Mouse (Mus musculus) layer of hippocampus, adult 2 months (tissue): ENCODE data around the gene Prrx1. TPM values are rescaled to one million over a fixed set of nuclear protein-coding genes. Genes with fewer than 3 reads are reported as not detected.
A peak's percentile ranks its signal among the peaks of the same experiment; 100 is the strongest.

Source experiments
- DNase-seq, 2 experiments: peaks; one replicate each; pipeline ENCODE4 v3.0.0; 2022; ENCODE audit warnings: low spot score in 2 of 2
- H3K27ac ChIP-seq: fragments of 200-600 bp; 2 replicates; pipeline ENCODE4 v1.8.1; 2022
- H3K4me3 ChIP-seq: fragments of 200-600 bp; 2 replicates; pipeline ENCODE4 v1.8.1; 2022; ENCODE audit warnings: mild to moderate bottlenecking
- CTCF ChIP-seq: fragments of 200-600 bp; conservative IDR thresholded peaks from 2 replicates; pipeline ENCODE4 v1.8.1; 2022; ENCODE audit warnings: antibody characterized with exemption, mild to moderate bottlenecking, moderate library complexity
- long read RNA-seq, 2 experiments: library from polyadenylated mRNA; stranded (forward); transcript quantifications; one replicate each; pipeline ENCODE4 v2.0.0; 2021; ENCODE audit warnings: borderline mapping rate in 2 of 2
- total RNA-seq, 2 experiments: library from RNA; stranded (reverse); gene quantifications; 2 replicates each; pipeline ENCODE4 v1.2.3; 2021

Gene Prrx1
- 1 to 10 TPM; 4.6 to 5.9 TPM for total RNA-seq
- long read RNA-seq, experiment 1, full-length matches to known transcripts = 2 of 2 reads
- long read RNA-seq, experiment 1, partial matches to known transcripts = 0 of 2 reads
- long read RNA-seq, experiment 1, other reads (novel, unspliced or antisense) = 0 of 2 reads
- long read RNA-seq, experiment 2, full-length matches to known transcripts = 1 of 2 reads
- long read RNA-seq, experiment 2, partial matches to known transcripts = 0 of 2 reads
- long read RNA-seq, experiment 2, other reads (novel, unspliced or antisense) = 1 of 2 reads

- DNase-seq = no peak
- Histone ChIP-seq H3K27ac (peak within 1 kb of the TSS; percentile 72), H3K4me3 (peak within 1 kb of the TSS; percentile 58)
- peak; percentile 45 for TF ChIP-seq CTCF
These were observed at the start of gene Prrx1 for GRCm38 (mm10) chr1:163313101-163313773. TSS of gene Prrx1 (minus strand) at chr1:163313710.

- H3K4me3 ChIP-seq = no peak overlapping the region
- DNase-seq = no peak
- no peak overlapping the region; the same call in 1 of the 2 replicates for H3K27ac ChIP-seq
- TF ChIP-seq CTCF = no peak
These were observed 48.7 kb upstream of the Prrx1 start for GRCm38 (mm10) chr1:163362202-163362601.

GRCm38 (mm10) chr1:163361376-163361775 is 47.9 kb upstream of the Prrx1 start:
- no peak for TF ChIP-seq CTCF
- no peak overlapping the region for H3K27ac ChIP-seq
- no peak overlapping the region for H3K4me3 ChIP-seq
- no peak for DNase-seq

- H3K4me3 ChIP-seq = no peak overlapping the region
- no peak overlapping the region for H3K27ac ChIP-seq
- TF ChIP-seq CTCF = no peak
- no peak for DNase-seq
These were observed 47.3 kb upstream of the Prrx1 start for GRCm38 (mm10) chr1:163360796-163361195.

- no peak for TF ChIP-seq CTCF
- Histone ChIP-seq H3K4me3 (no peak overlapping the region), H3K27ac (no peak overlapping the region)
- no peak for DNase-seq
These were observed 46.0 kb upstream of the Prrx1 start for GRCm38 (mm10) chr1:163359521-163359920.

- H3K4me3 ChIP-seq = no peak overlapping the region
- no peak for DNase-seq
- TF ChIP-seq CTCF = no peak
- H3K27ac ChIP-seq = no peak overlapping the region
These were observed 44.7 kb upstream of the Prrx1 start for GRCm38 (mm10) chr1:163358165-163358564.

DNA sequence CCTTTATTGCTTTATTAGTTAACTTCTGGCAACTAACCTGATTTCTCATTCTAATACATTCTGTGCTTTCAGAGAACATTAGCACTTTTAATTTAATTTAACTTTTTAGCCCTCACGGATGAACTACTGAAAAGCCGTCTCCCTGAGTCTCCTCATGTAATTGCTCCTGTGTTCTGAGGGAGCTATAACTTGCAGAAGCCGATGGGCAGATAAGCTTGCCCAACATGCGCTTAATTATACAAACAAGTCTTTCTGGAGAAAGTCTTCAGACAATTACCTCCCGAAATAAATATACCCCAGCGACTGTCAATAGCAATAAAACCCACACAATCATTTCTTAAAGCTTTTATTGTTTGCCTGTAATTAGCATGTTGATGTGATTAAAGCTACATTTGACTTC is 44.2 kb upstream of the Prrx1 start:
- no peak for DNase-seq
- Histone ChIP-seq H3K27ac (no peak overlapping the region), H3K4me3 (no peak overlapping the region)
- TF ChIP-seq CTCF = no peak

DNA sequence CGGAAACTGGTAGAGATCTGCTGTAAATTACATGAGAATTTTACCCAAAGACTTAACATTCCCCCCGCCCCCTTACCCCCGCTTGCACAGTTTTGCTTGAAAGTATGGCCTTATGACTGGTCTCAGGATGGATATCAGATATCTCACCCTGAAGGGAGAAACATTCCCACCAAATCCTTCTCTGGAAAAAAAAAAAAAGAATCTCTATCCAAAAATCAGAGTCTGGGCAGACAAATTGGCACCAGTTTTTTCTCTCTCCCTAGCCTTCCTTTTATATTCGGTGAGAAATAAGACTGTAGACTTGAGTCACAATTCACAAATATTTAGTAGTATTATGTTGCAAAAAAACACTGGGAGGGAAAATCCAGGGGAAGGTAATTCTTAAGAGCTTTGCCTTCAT is 42.7 kb upstream of the Prrx1 start:
- no peak for DNase-seq
- Histone ChIP-seq H3K4me3 (no peak overlapping the region), H3K27ac (no peak overlapping the region)
- TF ChIP-seq CTCF = no peak

DNA sequence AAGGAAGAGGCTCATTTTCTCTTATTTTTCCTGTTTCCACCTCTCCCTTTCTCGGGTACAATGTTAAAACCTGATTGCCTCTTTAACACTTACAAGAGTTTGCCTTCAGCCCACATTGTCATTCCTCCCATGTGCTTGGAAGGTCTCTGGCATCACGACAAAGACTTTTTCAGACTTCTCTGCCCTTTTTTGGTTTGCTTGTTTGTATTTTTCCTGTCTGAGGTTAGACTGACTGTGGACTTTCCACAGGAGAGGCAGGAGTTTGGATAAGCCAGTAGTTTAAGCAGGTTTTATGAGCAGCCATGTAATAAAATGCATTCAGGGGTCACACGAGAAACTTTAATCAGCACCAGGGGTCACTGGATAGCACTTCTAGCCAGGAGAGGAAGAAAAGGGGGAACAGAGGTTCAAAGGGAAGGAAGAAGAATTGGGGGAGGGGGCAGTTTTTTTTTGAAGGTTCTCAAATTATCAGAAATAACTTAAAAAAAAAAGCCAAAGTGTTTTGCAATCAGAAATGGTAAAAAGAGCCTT is 42.2 kb upstream of the Prrx1 start:
- no peak for TF ChIP-seq CTCF
- DNase-seq = no peak
- H3K4me3 ChIP-seq = no peak overlapping the region
- H3K27ac ChIP-seq = no peak overlapping the region

GRCm38 (mm10) chr1:163350988-163351387 is 37.5 kb upstream of the Prrx1 start:
- Histone ChIP-seq H3K27ac (no peak overlapping the region), H3K4me3 (no peak overlapping the region)
- no peak for TF ChIP-seq CTCF
- peak in 1 of 2 experiments; percentile 6 for DNase-seq

DNA sequence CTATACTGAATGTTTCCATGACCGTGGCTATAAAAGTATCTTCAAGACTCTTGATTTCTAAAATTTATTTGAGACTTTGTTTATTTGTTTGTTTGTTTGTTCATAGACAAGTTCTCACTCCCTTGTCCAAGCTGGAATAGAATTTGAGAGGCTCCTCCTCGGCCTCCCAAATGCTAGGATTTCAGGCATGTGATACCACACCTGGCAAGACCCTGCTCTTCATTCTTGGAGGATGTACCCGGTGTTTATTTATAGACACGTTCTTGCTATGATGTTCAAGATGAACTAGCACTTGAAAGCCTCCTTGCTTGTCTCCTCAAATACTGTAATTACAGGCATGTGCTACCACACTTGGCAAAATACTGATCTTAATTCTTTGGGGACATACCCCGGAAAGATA is 32.0 kb upstream of the Prrx1 start:
- no peak for TF ChIP-seq CTCF
- H3K4me3 ChIP-seq = no peak overlapping the region
- DNase-seq = no peak
- H3K27ac ChIP-seq = no peak overlapping the region

DNA sequence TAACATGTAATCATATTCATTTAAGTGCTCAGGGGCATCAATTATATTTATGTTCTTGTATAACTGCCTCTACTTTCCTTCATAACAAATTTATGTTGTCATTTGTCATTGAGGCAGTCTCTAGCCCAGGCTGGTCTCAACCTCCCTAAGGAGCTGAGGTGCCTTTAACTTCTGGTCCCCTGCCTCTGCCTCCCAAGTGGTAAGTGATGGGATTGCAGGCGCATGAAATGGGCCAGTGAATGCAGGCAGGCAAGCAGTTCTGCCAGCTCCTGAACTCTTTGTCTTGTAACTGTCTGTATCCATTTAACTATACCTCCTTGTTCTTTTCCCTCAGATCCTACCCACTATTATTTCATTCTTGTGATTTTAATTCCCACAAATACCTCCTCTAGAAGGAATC is 31.4 kb upstream of the Prrx1 start:
- Histone ChIP-seq H3K27ac (no peak overlapping the region), H3K4me3 (no peak overlapping the region)
- DNase-seq = no peak
- peak; percentile 65 for TF ChIP-seq CTCF

DNA sequence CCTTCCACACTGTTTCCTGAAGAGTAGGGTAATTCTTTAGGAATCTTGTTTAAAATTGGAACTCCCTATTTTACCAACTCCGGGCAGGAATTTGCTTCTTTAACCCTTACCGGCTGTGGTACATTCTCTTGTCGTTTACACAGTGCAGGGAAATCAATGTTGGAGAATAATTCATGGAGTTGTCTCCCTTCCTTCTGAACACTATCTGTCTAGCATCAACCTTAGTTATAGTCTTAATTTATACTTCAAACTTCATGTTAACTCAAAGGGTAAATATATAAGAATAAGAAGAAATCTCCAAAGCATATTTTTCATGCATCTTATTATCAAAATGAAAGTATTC is 25.7 kb upstream of the Prrx1 start:
- Histone ChIP-seq H3K4me3 (no peak overlapping the region; the same call in 1 of the 2 replicates), H3K27ac (no peak overlapping the region)
- no peak for DNase-seq
- TF ChIP-seq CTCF = no peak
